Mouse (Mus musculus) urinary bladder, adult 18-20 months (tissue): Measurements from ENCODE around the gene Ptprm.

Source experiments
- DNase-seq, 2 experiments: peaks; one replicate each; pipeline ENCODE4 v3.0.0; 2022; ENCODE audit warnings: low spot score in 2 of 2, mixed read lengths in 2 of 2

Gene Ptprm

DNA sequence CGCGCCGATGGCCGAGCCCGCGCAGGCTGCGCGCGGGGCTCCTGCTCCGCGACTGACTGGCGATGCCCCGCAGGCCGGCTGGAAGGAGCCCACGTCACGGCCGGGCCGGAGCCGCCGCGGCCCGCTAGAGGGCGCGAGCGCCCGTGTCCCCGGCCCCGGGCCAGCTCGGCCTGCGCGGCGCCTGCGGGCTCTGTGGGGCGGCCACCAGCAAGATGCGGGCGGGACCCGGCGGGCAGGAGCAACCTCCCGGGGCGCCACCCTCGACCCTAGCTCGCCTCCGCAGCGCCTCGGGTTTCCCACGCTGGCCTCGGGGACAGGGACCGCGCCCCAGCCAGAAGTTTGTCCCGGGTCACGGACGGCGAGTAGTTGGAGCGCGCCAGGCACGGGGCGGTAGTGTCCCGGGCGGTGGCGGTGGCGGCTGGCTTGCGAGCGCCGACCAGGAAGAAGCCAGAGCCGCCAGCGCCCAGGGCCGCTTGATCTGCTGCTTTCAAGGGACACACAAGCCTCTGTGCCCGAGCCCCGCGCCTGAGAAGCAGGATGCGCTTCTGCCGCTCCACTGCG lies at the start of gene Ptprm:
Gene Ptprm (minus strand): TSS at position 7 of the 561 bp plus-strand sequence.
- peak; percentile 71 to 79 for DNase-seq

DNA sequence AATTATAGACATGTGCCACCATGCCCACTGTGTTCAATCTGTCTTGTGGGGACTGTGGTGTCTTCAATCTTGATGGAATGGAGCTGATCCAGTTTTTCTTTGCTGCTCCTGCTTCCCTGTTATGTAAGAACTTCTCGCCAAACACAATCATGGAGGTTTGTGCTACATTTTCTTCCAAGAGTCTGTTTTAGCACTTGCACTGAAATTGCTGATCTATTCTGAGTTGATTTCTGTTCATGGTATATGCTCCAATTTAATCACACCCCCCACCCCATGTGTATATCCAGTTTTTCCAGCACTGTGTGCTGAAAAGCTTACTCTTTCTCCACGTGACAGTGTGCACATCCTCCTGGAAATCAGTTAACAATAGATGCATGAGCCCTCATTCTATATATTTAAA lies 41.9 kb upstream of the Ptprm start:
- no peak for DNase-seq

DNA sequence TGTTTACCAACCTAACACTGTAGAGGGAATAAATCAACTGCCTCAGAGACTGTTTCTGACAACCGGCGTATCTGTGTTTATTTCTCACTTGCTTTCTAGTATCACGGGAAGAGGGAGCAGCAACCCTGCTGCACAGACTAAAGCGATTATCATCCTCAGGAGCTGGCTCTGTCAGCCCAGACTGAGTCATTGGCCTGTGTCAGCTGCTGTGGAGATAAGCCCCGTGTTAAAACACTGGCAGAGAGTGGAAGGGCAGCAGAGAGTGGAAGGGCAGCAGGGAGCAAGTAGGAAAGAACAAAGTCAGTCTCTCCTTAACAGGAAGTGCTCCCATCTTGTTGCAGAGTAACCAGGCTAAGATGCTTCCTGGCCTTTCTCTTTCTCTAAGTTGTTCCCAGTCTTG lies 36.6 kb upstream of the Ptprm start:
- no peak for DNase-seq

DNA sequence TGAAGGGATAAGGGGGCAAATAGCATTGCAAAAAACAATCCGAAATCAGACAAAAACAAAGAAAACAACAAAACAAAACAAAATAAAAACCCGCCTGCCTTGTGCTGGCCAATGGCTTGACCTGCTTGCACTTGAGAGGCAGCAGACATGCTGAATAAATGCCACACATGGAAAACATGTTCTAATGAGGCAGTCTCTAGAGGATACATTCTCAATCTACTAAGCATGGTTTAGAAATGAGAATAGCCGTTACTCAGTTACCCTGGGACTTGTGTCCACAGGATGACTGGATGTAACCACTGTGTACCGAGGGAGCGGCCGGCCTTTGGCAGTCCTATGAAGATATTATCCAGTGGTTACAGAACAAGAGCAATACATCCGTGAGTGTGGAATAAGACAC lies 33.9 kb upstream of the Ptprm start:
- DNase-seq: no peak

GRCm38 (mm10) chr17:67385286-67385685 lies 31.0 kb upstream of the Ptprm start:
- DNase-seq: no peak

DNA sequence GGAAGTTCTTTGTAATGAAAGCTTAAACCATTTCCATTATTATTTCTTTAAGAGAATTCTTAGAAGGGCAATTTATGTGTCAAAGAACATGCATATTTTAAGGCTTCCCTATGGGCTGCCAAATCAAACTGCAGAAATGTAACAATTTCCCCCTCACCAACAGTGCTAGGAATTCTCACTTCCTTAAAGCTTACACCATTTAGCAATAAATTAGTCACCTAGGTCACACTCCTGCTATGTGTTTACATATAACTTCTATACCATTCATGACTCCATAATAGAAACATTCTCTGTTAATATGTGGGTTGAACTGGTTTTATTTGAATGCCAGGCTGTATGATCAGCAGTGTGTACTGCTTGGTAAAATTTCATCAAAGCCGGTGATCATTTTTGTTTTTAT lies 29.4 kb upstream of the Ptprm start:
- DNase-seq: no peak

- no peak for DNase-seq
Measured at GRCm38 (mm10) chr17:67381618-67382017, 27.4 kb upstream of the Ptprm start.

DNA sequence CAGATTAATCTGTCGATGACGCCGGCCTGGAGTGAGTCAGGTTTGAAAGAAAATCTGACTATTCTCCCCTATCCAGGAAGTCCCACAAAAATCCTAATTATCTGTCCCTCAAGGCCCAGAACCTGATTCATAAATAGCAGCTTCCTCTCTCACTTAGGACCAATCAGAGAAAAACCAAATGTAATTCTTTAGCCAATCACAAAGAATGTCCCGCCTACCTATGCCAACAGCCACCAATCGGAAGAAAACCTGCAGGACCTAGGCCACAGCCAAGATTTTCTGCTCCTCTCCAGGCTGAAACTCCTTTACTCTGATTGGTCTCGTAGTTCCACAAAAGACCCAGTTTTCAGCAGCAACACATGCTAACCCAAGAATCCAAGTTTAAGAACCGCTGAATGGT lies 13.6 kb upstream of the Ptprm start:
- no peak for DNase-seq

DNA sequence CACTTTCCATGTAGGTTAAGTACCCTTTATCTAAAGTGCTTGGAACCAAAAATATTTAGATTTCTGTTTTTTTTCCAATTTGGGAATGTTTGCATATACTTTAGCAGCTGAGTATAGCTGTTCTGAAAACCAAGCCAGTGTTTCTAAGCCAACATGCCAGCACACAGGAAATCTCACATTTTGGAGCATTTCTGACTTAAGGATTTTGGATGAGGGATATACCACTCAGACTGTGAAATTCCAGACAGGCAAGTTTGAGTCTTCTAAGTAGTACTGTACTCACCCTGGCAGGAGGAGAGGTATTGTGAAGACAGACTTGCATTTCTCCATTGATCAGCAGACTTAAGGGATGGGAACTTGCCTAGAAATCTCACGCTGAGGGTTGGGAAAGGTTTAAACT lies 10.2 kb upstream of the Ptprm start:
- DNase-seq: no peak

DNA sequence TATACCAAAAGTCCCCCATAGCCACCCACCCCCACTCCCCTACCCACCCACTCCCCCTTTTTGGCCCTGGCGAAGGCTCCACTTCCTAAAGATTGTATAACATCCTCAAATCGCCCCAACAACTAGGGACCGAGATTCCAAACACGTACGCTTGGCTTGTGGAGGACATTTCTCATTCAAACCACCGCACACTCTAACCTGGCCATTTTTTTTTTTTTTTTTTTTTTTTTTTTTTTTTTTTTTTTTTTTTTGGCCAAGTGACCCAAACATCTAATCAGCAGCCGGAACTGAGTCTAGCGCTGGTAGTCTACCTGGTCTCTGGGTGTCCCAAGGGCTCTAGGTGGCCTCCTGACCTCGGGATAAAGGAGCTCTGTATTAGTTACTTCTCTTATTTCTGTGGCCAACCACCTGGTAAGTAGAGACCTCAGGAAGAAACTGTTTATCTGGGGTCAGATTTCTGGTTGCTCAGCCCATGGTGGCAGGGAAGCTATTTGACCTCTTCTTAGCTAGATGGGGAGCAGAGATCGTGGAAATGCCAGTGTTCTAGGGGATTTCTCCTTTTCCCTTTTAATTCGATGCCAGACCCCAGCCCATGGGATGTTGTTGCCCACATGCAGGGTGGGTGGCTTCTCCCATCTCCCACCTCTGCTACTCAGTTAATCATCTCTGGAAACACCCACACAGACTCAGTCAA lies 9.3 kb upstream of the Ptprm start:
- no peak for DNase-seq

GRCm38 (mm10) chr17:67362131-67362530 lies 7.9 kb upstream of the Ptprm start:
- DNase-seq: no peak

DNA sequence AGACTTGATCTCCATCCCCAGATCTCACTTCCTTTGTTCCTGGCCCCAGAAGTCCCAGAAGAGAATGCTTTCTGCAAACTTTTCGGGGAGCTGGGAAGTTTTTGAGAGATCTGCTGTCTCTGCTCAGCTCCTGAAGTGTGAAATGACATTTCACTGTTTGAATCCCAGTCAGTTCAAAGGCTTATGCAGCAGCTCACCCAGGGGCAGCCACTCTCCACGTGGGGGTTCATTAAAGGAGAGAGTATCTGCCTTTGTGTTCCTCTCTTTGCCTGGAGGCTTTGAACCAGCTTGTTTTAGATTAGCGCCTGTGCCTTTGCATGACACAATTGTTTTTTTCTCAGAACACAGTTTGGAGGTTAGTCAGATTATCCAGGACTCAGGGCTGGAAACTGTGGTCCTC lies 6.3 kb upstream of the Ptprm start:
- DNase-seq: no peak

DNA sequence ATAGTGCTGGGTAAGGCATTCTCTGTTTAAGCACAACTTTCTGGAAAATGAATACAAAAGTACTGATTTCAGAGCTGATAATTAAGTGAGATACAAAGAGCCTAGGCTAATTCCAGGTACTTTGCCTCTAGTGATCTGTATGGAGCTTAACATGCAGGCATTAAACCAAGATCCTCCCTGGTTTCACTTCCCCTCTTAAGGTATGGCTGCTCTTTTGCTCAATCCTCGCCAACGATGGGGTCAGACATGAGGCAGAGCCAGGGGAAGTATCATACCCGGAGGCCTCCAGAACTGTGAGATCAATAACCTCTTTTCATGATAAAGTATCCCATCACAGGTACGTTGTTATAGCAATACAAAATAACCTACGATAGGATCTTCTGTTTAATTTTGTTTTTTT lies 5.3 kb upstream of the Ptprm start:
- DNase-seq: no peak

DNA sequence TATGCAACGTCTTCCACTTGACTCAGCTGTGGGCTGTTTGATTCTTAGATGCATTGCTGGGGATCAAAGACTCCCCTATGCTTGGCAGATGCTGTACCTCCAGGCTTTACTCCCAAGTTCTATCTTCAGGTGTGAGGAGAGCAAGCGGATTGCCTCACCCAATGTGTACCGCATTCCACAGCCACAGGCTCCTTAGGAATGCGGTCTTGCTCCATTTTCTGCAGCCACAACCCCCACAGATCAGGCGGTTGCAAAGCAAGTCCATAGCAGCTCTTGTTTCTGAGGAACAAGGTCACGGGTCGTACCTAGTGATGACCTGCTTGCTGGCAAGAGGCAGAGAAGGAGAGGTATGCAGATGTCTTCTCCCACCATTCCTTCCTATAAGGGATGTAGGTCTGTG lies 4.3 kb upstream of the Ptprm start:
- DNase-seq: no peak

DNA sequence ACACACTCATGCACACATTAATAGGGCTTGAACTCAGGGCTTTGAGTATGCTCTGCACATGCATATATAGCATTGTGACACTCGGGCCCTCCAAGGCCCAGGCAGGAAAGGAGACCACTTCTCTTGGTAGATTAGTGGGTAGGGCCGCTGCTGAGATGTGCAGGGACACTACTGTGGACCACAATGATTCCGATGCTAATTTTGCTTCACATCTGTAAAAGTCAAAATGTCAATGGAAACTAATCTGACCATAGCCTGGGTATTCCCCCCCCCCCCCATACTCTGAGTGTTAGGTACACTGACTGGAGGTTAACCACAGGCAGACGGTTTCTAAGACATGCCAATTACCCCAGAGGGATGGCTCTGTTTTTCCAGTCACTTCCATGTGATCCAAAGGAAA lies 2.9 kb upstream of the Ptprm start:
- no peak for DNase-seq

GRCm38 (mm10) chr17:67355251-67355650 lies 994 bp upstream of the Ptprm start:
- DNase-seq: no peak

GRCm38 (mm10) chr17:67353796-67354450 lies 334 bp downstream of the Ptprm start:
- DNase-seq: peak; percentile 45 to 73

DNA sequence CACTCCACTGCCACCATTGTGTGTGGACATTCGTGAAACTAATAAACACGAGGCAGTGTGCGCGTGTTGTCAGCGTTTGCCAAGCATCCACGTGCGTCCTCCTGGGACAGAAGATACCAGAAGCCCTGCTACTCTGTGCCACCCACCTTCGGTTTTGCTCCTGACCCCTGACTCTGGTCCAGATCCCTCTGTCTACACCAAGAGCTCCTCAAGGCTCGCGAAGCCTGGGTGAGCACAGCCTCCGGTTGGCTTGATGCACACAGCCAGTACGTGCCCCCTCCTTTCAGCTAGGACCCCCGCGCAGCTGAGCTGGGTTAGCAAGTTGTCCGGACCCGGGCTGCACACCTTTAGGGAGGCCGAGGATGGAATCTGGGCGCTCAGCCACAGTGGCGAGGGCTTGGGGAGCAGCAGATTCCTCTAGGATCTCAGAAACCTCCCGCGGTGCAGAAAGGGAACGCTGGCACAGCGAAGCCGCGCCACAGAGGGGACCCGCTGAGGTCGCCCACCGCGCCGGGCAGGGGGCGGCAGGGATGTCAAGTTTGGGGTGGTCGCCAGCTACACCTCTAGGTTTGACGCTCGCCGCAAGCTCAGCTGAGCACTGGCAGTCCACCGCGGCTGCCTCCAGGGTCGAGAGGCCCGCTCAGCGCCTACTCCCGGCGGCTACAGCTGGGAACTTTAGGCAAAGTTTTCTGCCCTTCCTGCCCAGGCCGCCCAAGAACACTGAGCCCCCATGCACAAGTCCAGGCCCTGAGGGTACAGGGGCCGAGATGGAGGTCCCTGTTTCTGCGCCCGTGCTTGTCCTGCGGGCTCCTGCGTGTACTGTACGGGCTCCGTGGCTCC lies 1.1 kb downstream of the Ptprm start:
- DNase-seq: peak in 1 of 2 experiments; percentile 26

DNA sequence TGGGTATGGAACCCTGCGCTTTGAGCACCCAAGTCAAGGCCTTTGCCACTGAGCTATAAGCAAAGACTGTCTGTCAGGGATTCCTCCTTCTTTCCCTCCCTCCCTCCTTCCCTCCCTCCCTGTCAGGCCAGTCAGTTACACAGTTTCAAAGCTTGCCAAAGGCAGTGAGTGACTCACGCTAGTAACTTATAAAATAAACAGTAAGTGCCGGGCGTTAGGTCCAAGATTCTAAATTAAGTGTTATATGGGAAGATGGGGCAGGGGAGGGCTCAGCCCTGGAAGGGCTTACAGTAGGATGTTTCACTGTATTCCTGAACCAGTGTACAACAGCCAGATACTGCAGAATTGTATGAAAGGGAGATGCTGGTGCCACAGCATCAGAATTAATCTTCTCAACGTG lies 2.8 kb downstream of the Ptprm start:
- no peak for DNase-seq

- no peak for DNase-seq
Measured at GRCm38 (mm10) chr17:67350536-67350935, 3.7 kb downstream of the Ptprm start.

- DNase-seq: no peak
Measured at GRCm38 (mm10) chr17:67349594-67349993, 4.7 kb downstream of the Ptprm start.

- DNase-seq: no peak
Measured at GRCm38 (mm10) chr17:67346921-67347320, 7.3 kb downstream of the Ptprm start.
